ENCODE assay signal across 8 mouse cellular contexts in genomic region chr7:141229702-141230101, GRCm38 (mm10). TPM values are rescaled to one million over a fixed set of nuclear protein-coding genes. Genes with fewer than 3 reads are reported as not detected.
DNase-seq lines count a peak whose midpoint lies in the region; ATAC-seq and TF ChIP-seq lines count a peak whose summit lies in the region.

No protein-coding gene starts in this region.

- peaks cover 12% of the 10 kb centered on the region for H3K4me1 ChIP-seq in embryonic facial prominence, embryonic 12.5 days
- H3K4me1 ChIP-seq in hindbrain, postnatal 0 days (ENCODE audit: insufficient read depth, low read length), result peaks cover 9% of the 10 kb centered on the region
- H3K4me1 ChIP-seq in midbrain, postnatal 0 days (ENCODE audit: insufficient read depth, low read length), result peaks cover 8% of the 10 kb centered on the region; the same call in 1 of the 2 replicates

- H3K27me3 ChIP-seq in embryonic facial prominence, embryonic 12.5 days, result no peaks in the 10 kb centered on the region
- H3K27me3 ChIP-seq in hindbrain, postnatal 0 days (ENCODE audit: insufficient read depth, low read length), result no peaks in the 10 kb centered on the region
- H3K27me3 ChIP-seq in midbrain, postnatal 0 days (ENCODE audit: insufficient read depth, low read length), result no peaks in the 10 kb centered on the region

- 62% methylated on average over 6 of the region's 6 CpGs for WGBS in embryonic facial prominence, embryonic 12.5 days
- WGBS in hindbrain, postnatal 0 days, result 59% methylated on average over 6 of the region's 6 CpGs
- WGBS in midbrain, postnatal 0 days, result 61% methylated on average over 6 of the region's 6 CpGs

- DNase-seq in layer of hippocampus, adult 2 months (ENCODE audit: low spot score in 2 of 2), result no peak
- no peak for DNase-seq in layer of hippocampus, postnatal 10 days (ENCODE audit: low spot score in 2 of 2)
- DNase-seq in hindbrain, postnatal 0 days (ENCODE audit: low spot score), result no peak
- no peak for DNase-seq in midbrain, postnatal 0 days (ENCODE audit: low spot score)
- no peak for DNase-seq in adrenal gland, adult 8-10 months
- no peak for DNase-seq in spleen, postnatal 4 days (ENCODE audit: low spot score in 2 of 2)
- DNase-seq in layer of hippocampus, adult 9-10 months (ENCODE audit: low spot score), result no peak

- no peak for ATAC-seq in embryonic facial prominence, embryonic 12.5 days (ENCODE audit: insufficient number of reproducible peaks, insufficient read depth, low FRiP score, low TSS enrichment)
- no peak for ATAC-seq in hindbrain, postnatal 0 days
- ATAC-seq in midbrain, postnatal 0 days (ENCODE audit: low FRiP score), result no peak

- H3K4me3 ChIP-seq in layer of hippocampus, adult 2 months, result peak overlapping the region; percentile 99
- H3K4me3 ChIP-seq in embryonic facial prominence, embryonic 12.5 days, result peak overlapping the region; percentile 99
- peak overlapping the region; percentile 94 for H3K4me3 ChIP-seq in hindbrain, postnatal 0 days (ENCODE audit: low read length)
- peak overlapping the region; percentile 97 for H3K4me3 ChIP-seq in midbrain, postnatal 0 days (ENCODE audit: low read depth, low read length)

- peaks cover 40% of the 10 kb centered on the region for H3K36me3 ChIP-seq in embryonic facial prominence, embryonic 12.5 days
- H3K36me3 ChIP-seq in hindbrain, postnatal 0 days (ENCODE audit: insufficient read depth, low read length), result peaks cover 23% of the 10 kb centered on the region
- H3K36me3 ChIP-seq in midbrain, postnatal 0 days (ENCODE audit: insufficient read depth, low read length), result peaks cover 29% of the 10 kb centered on the region

- H3K4me2 ChIP-seq in embryonic facial prominence, embryonic 12.5 days (replicated peaks), result peak overlapping the region; percentile 96
- H3K4me2 ChIP-seq in hindbrain, postnatal 0 days (ENCODE audit: low read depth, low read length), result peak overlapping the region; percentile 67
- H3K4me2 ChIP-seq in midbrain, postnatal 0 days (ENCODE audit: low read depth, low read length, poor library complexity, severe bottlenecking), result peak overlapping the region; percentile 82

- no peaks in the 10 kb centered on the region for H3K9me3 ChIP-seq in embryonic facial prominence, embryonic 12.5 days
- no peaks in the 10 kb centered on the region for H3K9me3 ChIP-seq in hindbrain, postnatal 0 days (ENCODE audit: low read length)
- no peaks in the 10 kb centered on the region for H3K9me3 ChIP-seq in midbrain, postnatal 0 days (ENCODE audit: low read length)

- H3K27ac ChIP-seq in layer of hippocampus, adult 2 months, result no peak overlapping the region
- H3K27ac ChIP-seq in embryonic facial prominence, embryonic 12.5 days, result no peak overlapping the region
- H3K27ac ChIP-seq in hindbrain, postnatal 0 days, result no peak overlapping the region
- no peak overlapping the region for H3K27ac ChIP-seq in midbrain, postnatal 0 days (ENCODE audit: low read depth, low read length)

- TF ChIP-seq CTCF in layer of hippocampus, adult 2 months (conservative IDR thresholded peaks at IDR 0.05), result no peak
- TF ChIP-seq CTCF in hindbrain, postnatal 0 days (IDR thresholded peaks at IDR 0.05; ENCODE audit: low read depth), result no peak
- no peak for TF ChIP-seq CTCF in midbrain, postnatal 0 days (IDR thresholded peaks at IDR 0.05)

- H3K9ac ChIP-seq in embryonic facial prominence, embryonic 12.5 days, result peak overlapping the region; percentile 99
- H3K9ac ChIP-seq in hindbrain, postnatal 0 days (replicated peaks; ENCODE audit: low read length), result peak overlapping the region; percentile 91; the same call in 1 of the 2 replicates
- H3K9ac ChIP-seq in midbrain, postnatal 0 days (replicated peaks; ENCODE audit: low read length, poor library complexity, severe bottlenecking), result peak overlapping the region; percentile 95

RNA-seq across cellular contexts. Expression of gene Phrf1, which starts 1.1 kb away (rescaled TPM):
- 10 to 100 TPM; 72.8 to 76.1 TPM for total RNA-seq in layer of hippocampus, adult 2 months (2021)
- total RNA-seq in layer of hippocampus, postnatal 10 days (2021), result 10 to 100 TPM; 71.6 to 72.7 TPM
- 87.1 and 99.9 TPM in 2 replicates for polyA plus RNA-seq in embryonic facial prominence, embryonic 12.5 days (2016; fragmentation: Nextera tagmentation; extraction: Ambion mirVana)
- 52.2 and 56.4 TPM in 2 replicates for total RNA-seq in hindbrain, postnatal 0 days (2014; rRNA removed)
- polyA plus RNA-seq in hindbrain, postnatal 0 days (2015; fragmentation: Nextera tagmentation; extraction: Ambion mirVana), result 35.6 and 38.0 TPM in 2 replicates
- total RNA-seq in midbrain, postnatal 0 days (2014; rRNA removed), result 46.3 and 54.6 TPM in 2 replicates
- 35.1 and 39.5 TPM in 2 replicates for polyA plus RNA-seq in midbrain, postnatal 0 days (2015; fragmentation: Nextera tagmentation; extraction: Ambion mirVana)
- total RNA-seq in adrenal gland, adult 8-10 months (2022), result 10 to 100 TPM; 79.8 to 92.9 (median 84.3) TPM

RNA-seq across cellular contexts. Expression of gene Rassf7, which starts 14.0 kb away (rescaled TPM):
- 1 to 10 TPM in 1 of 2 experiments, under 1 TPM in 1; 0.98 to 1.2 TPM for total RNA-seq in layer of hippocampus, adult 2 months (2021)
- total RNA-seq in layer of hippocampus, postnatal 10 days (2021), result 1 to 10 TPM; 1.6 to 1.7 TPM
- 38.6 and 42.3 TPM in 2 replicates for polyA plus RNA-seq in embryonic facial prominence, embryonic 12.5 days (2016; fragmentation: Nextera tagmentation; extraction: Ambion mirVana)
- total RNA-seq in hindbrain, postnatal 0 days (2014; rRNA removed), result 24.5 and 35.7 TPM in 2 replicates
- polyA plus RNA-seq in hindbrain, postnatal 0 days (2015; fragmentation: Nextera tagmentation; extraction: Ambion mirVana), result 19.6 and 23.3 TPM in 2 replicates
- 15.5 and 23.5 TPM in 2 replicates for total RNA-seq in midbrain, postnatal 0 days (2014; rRNA removed)
- 20.7 and 21.7 TPM in 2 replicates for polyA plus RNA-seq in midbrain, postnatal 0 days (2015; fragmentation: Nextera tagmentation; extraction: Ambion mirVana)
- total RNA-seq in adrenal gland, adult 8-10 months (2022), result 1 to 10 TPM; 5.6 to 7.7 (median 6.3) TPM

RNA-seq across cellular contexts. Expression of gene Lmntd2, which starts 15.8 kb away (rescaled TPM):
- not detected for total RNA-seq in layer of hippocampus, adult 2 months (2021)
- total RNA-seq in layer of hippocampus, postnatal 10 days (2021), result not detected
- 3.9 TPM in 2 replicates for polyA plus RNA-seq in embryonic facial prominence, embryonic 12.5 days (2016; fragmentation: Nextera tagmentation; extraction: Ambion mirVana)
- total RNA-seq in hindbrain, postnatal 0 days (2014; rRNA removed), result 0.14 TPM in 1 of 2 replicates, not detected in the other
- 0.29 and 0.40 TPM in 2 replicates for polyA plus RNA-seq in hindbrain, postnatal 0 days (2015; fragmentation: Nextera tagmentation; extraction: Ambion mirVana)
- not detected in 2 replicates for total RNA-seq in midbrain, postnatal 0 days (2014; rRNA removed)
- 0.10 and 0.36 TPM in 2 replicates for polyA plus RNA-seq in midbrain, postnatal 0 days (2015; fragmentation: Nextera tagmentation; extraction: Ambion mirVana)
- under 1 TPM; 0.12 to 0.94 (median 0.66) TPM for total RNA-seq in adrenal gland, adult 8-10 months (2022)

RNA-seq across cellular contexts. Expression of gene Lrrc56, which starts 35.7 kb away (rescaled TPM):
- total RNA-seq in layer of hippocampus, adult 2 months (2021), result 1 to 10 TPM; 4.5 to 5.7 TPM
- total RNA-seq in layer of hippocampus, postnatal 10 days (2021), result 1 to 10 TPM; 5.0 to 5.8 TPM
- polyA plus RNA-seq in embryonic facial prominence, embryonic 12.5 days (2016; fragmentation: Nextera tagmentation; extraction: Ambion mirVana), result 12.1 and 13.4 TPM in 2 replicates
- total RNA-seq in hindbrain, postnatal 0 days (2014; rRNA removed), result 9.5 and 19.7 TPM in 2 replicates
- polyA plus RNA-seq in hindbrain, postnatal 0 days (2015; fragmentation: Nextera tagmentation; extraction: Ambion mirVana), result 5.7 and 7.2 TPM in 2 replicates
- total RNA-seq in midbrain, postnatal 0 days (2014; rRNA removed), result 11.5 and 14.9 TPM in 2 replicates
- polyA plus RNA-seq in midbrain, postnatal 0 days (2015; fragmentation: Nextera tagmentation; extraction: Ambion mirVana), result 8.6 TPM in 2 replicates
- total RNA-seq in adrenal gland, adult 8-10 months (2022), result 10 to 100 TPM in 1 of 4 experiments, 1 to 10 TPM in 3; 6.6 to 12.1 (median 8.4) TPM

RNA-seq across cellular contexts. Expression of gene Hras, which starts 35.9 kb away (rescaled TPM):
- 100 to 1,000 TPM; 200 to 222 TPM for total RNA-seq in layer of hippocampus, adult 2 months (2021)
- total RNA-seq in layer of hippocampus, postnatal 10 days (2021), result 100 to 1,000 TPM; 210 to 243 TPM
- 91.0 and 111 TPM in 2 replicates for polyA plus RNA-seq in embryonic facial prominence, embryonic 12.5 days (2016; fragmentation: Nextera tagmentation; extraction: Ambion mirVana)
- 115 and 120 TPM in 2 replicates for total RNA-seq in hindbrain, postnatal 0 days (2014; rRNA removed)
- 189 and 204 TPM in 2 replicates for polyA plus RNA-seq in hindbrain, postnatal 0 days (2015; fragmentation: Nextera tagmentation; extraction: Ambion mirVana)
- total RNA-seq in midbrain, postnatal 0 days (2014; rRNA removed), result 109 and 113 TPM in 2 replicates
- polyA plus RNA-seq in midbrain, postnatal 0 days (2015; fragmentation: Nextera tagmentation; extraction: Ambion mirVana), result 209 TPM in 2 replicates
- total RNA-seq in adrenal gland, adult 8-10 months (2022), result 100 to 1,000 TPM in 1 of 4 experiments, 10 to 100 TPM in 3; 80.0 to 105 (median 92.6) TPM
